Mouse (Mus musculus) heart, postnatal 4 days (tissue): ENCODE data around the gene Pon1. TPM values are rescaled to one million over a fixed set of nuclear protein-coding genes. Genes with fewer than 3 reads are reported as not detected.
"Not testable (repeated sequence)": the region's sequence is repeated elsewhere in the genome, so short reads cannot be mapped to it uniquely, and the experiment has no call there.

ENCODE experiments used
- DNase-seq: peaks from one replicate; pipeline ENCODE4 v3.0.0; 2021
- total RNA-seq, 2 experiments: library from RNA; stranded (reverse); gene quantifications; 2 replicates each; pipeline ENCODE4 v1.2.3; 2021

The Pon1 gene
- total RNA-seq = not detected

GRCm38 (mm10) chr6:5193693-5194092, at the start of gene Pon1:
Pon1 (minus strand) TSS chr6:5193946.
- DNase-seq = no peak

GRCm38 (mm10) chr6:5238799-5239198, 45.1 kb upstream of the Pon1 start:
- DNase-seq = no peak

- DNase-seq = no peak
Observed at GRCm38 (mm10) chr6:5237510-5237909, 43.8 kb upstream of the Pon1 start.

- DNase-seq = no peak
Observed at GRCm38 (mm10) chr6:5236843-5237371, 43.2 kb upstream of the Pon1 start.

- DNase-seq = no peak
Observed at GRCm38 (mm10) chr6:5234563-5234962, 40.8 kb upstream of the Pon1 start.

- no peak for DNase-seq
Observed at GRCm38 (mm10) chr6:5233812-5234211, 40.1 kb upstream of the Pon1 start.

- no peak for DNase-seq
Observed at GRCm38 (mm10) chr6:5232022-5232421, 38.3 kb upstream of the Pon1 start.

GRCm38 (mm10) chr6:5230261-5230660, 36.5 kb upstream of the Pon1 start:
- DNase-seq = no peak

- not testable (repeated sequence) for DNase-seq
Observed at GRCm38 (mm10) chr6:5223551-5223950, 29.8 kb upstream of the Pon1 start.

- no peak for DNase-seq
Observed at GRCm38 (mm10) chr6:5222080-5222479, 28.3 kb upstream of the Pon1 start.

GRCm38 (mm10) chr6:5218190-5218589, 24.4 kb upstream of the Pon1 start:
- DNase-seq = no peak

- DNase-seq = no peak
Observed at GRCm38 (mm10) chr6:5207817-5208216, 14.1 kb upstream of the Pon1 start.

- no peak for DNase-seq
Observed at GRCm38 (mm10) chr6:5199916-5200315, 6.2 kb upstream of the Pon1 start.

- DNase-seq = no peak
Observed at GRCm38 (mm10) chr6:5199376-5199905, 5.7 kb upstream of the Pon1 start.

- no peak for DNase-seq
Observed at GRCm38 (mm10) chr6:5198590-5198989, 4.8 kb upstream of the Pon1 start.

- DNase-seq = no peak
Observed at GRCm38 (mm10) chr6:5190761-5191160, 3.0 kb downstream of the Pon1 start.

- DNase-seq = peak; percentile 37
Observed at GRCm38 (mm10) chr6:5189507-5189906, 4.2 kb downstream of the Pon1 start.

GRCm38 (mm10) chr6:5188938-5189337, 4.8 kb downstream of the Pon1 start:
- DNase-seq = no peak

GRCm38 (mm10) chr6:5188036-5188435, 5.7 kb downstream of the Pon1 start:
- no peak for DNase-seq

- DNase-seq = no peak
Observed at GRCm38 (mm10) chr6:5187586-5187985, 6.2 kb downstream of the Pon1 start.

GRCm38 (mm10) chr6:5186229-5186950, 7.4 kb downstream of the Pon1 start:
- no peak for DNase-seq

GRCm38 (mm10) chr6:5180645-5181044, 13.1 kb downstream of the Pon1 start:
- no peak for DNase-seq

- DNase-seq = no peak
Observed at GRCm38 (mm10) chr6:5179189-5179588, 14.6 kb downstream of the Pon1 start.
